Mouse (Mus musculus): Measurements from ENCODE around the gene Tmem179b.

Tmem179b gene

GRCm38 (mm10) chr19:8786008-8786781, 11.9 kb upstream of the Tmem179b start, which contains the start of gene Taf6l:
Gene Taf6l (minus strand): TSS chr19:8786417.
- DNase-seq (ENCODE audit: low spot score in 2 of 2): peak; percentile 80 to 93

- peak; percentile 51 to 60 for DNase-seq (ENCODE audit: low spot score in 2 of 2)
These were observed 719 bp upstream of the Tmem179b start for GRCm38 (mm10) chr19:8774951-8775421.

- DNase-seq (ENCODE audit: low spot score in 2 of 2): peak in 1 of 2 experiments; percentile 16
These were observed 858 bp downstream of the Tmem179b start for GRCm38 (mm10) chr19:8773409-8773808.

GRCm38 (mm10) chr19:8772996-8773395, 1.3 kb downstream of the Tmem179b start:
- DNase-seq (ENCODE audit: low spot score in 2 of 2): peak in 1 of 2 experiments; percentile 26

GRCm38 (mm10) chr19:8770567-8771270, 3.5 kb downstream of the Tmem179b start, which contains the start of gene Tmem223:
Gene Tmem223 (plus strand): TSS chr19:8770996.
- peak; percentile 64 to 87 for DNase-seq (ENCODE audit: low spot score in 2 of 2)

- DNase-seq (ENCODE audit: low spot score in 2 of 2): no peak
These were observed 8.7 kb downstream of the Tmem179b start for GRCm38 (mm10) chr19:8765562-8765961.

GRCm38 (mm10) chr19:8763276-8763675, 11.0 kb downstream of the Tmem179b start:
- DNase-seq (ENCODE audit: low spot score in 2 of 2): no peak

GRCm38 (mm10) chr19:8760757-8761156, 13.5 kb downstream of the Tmem179b start:
- peak in 1 of 2 experiments; percentile 50 for DNase-seq (ENCODE audit: low spot score in 2 of 2)

GRCm38 (mm10) chr19:8758899-8759298, 15.4 kb downstream of the Tmem179b start:
- no peak for DNase-seq (ENCODE audit: low spot score in 2 of 2)

GRCm38 (mm10) chr19:8757471-8757998, 16.7 kb downstream of the Tmem179b start:
- DNase-seq (ENCODE audit: low spot score in 2 of 2): no peak

- peak; percentile 93 to 97 for DNase-seq (ENCODE audit: low spot score in 2 of 2)
These were observed 17.5 kb downstream of the Tmem179b start, which contains the start of gene Nxf1 for GRCm38 (mm10) chr19:8756635-8757387. Gene Nxf1 (plus strand): TSS chr19:8757073.

- DNase-seq (ENCODE audit: low spot score in 2 of 2): no peak
These were observed 18.6 kb downstream of the Tmem179b start for GRCm38 (mm10) chr19:8755652-8756051.

GRCm38 (mm10) chr19:8747368-8747767, 26.9 kb downstream of the Tmem179b start:
- no peak for DNase-seq (ENCODE audit: low spot score in 2 of 2)

- no peak for DNase-seq (ENCODE audit: low spot score in 2 of 2)
These were observed 28.9 kb downstream of the Tmem179b start for GRCm38 (mm10) chr19:8745382-8745781.

GRCm38 (mm10) chr19:8742176-8742575, 32.1 kb downstream of the Tmem179b start:
- DNase-seq (ENCODE audit: low spot score in 2 of 2): peak; percentile 42 to 47

- peak; percentile 96 for DNase-seq (ENCODE audit: low spot score in 2 of 2)
These were observed 32.9 kb downstream of the Tmem179b start, which contains the start of gene Stx5a for GRCm38 (mm10) chr19:8741243-8741869. Gene Stx5a (plus strand): TSS chr19:8741413.

- no peak for DNase-seq (ENCODE audit: low spot score in 2 of 2)
These were observed 33.7 kb downstream of the Tmem179b start, which contains the start of gene 1700092M07Rik for GRCm38 (mm10) chr19:8740603-8741002. Gene 1700092M07Rik (plus strand): TSS chr19:8740718.

GRCm38 (mm10) chr19:8739646-8740045, 34.6 kb downstream of the Tmem179b start:
- DNase-seq (ENCODE audit: low spot score in 2 of 2): no peak

- no peak for DNase-seq (ENCODE audit: low spot score in 2 of 2)
These were observed 35.4 kb downstream of the Tmem179b start for GRCm38 (mm10) chr19:8738911-8739310.

- no peak for DNase-seq (ENCODE audit: low spot score in 2 of 2)
These were observed 38.2 kb downstream of the Tmem179b start for GRCm38 (mm10) chr19:8736160-8736467.
